Mouse (Mus musculus): ENCODE results near the gene Avp.
"Not testable (repeated sequence)": the region's sequence is repeated elsewhere in the genome, so short reads cannot be mapped to it uniquely, and the experiment has no call there.

The Avp gene

DNA sequence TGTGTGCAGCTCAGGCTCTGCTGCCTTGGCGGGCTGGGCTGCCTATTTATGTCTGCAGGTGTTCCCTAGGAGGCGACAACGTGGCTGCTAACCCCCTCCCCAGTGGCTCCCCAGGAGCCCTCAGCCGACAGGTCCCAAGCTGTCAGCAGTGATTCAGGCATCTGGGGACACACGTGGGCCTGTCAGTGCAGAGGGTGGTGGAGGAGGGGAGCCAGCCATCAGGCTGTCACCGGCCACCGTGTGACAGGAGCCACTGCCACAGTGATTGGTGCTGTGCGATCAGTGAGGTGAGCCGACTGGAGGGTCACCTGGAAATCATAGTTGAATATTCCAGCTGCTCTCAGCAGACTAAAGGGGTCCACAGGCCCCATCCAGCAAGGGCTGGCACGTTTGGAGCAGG lies at the start of gene Avp:
TSS of gene Avp (minus strand) at position 3 of the 400 bp plus-strand sequence.
- DNase-seq = peak; percentile 94

DNA sequence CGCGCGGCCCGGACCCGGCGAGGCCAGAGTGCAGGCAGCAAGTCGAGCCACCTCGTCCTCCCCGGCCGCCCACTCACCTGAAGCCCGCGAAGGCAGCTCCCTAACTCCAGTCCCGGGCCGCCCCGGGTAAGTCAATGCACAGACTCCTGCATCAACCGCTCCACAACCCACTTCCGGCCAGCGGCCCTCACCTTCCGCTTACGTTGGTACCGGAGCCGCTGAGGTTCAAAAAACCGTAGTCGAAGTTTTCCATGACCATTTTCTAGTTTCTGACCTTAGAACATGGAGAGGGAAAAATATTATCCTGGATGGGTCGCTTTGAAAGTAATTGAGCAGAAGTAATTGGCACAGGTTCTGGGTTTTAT lies 47.5 kb upstream of the Avp start, which contains the start of the genes Fastkd5 and Ubox5:
TSS of gene Fastkd5 (minus strand) at position 189 of the 365 bp plus-strand sequence.
TSS of gene Ubox5 (minus strand) at position 200 of the 365 bp plus-strand sequence.
- DNase-seq = peak; percentile 99

DNA sequence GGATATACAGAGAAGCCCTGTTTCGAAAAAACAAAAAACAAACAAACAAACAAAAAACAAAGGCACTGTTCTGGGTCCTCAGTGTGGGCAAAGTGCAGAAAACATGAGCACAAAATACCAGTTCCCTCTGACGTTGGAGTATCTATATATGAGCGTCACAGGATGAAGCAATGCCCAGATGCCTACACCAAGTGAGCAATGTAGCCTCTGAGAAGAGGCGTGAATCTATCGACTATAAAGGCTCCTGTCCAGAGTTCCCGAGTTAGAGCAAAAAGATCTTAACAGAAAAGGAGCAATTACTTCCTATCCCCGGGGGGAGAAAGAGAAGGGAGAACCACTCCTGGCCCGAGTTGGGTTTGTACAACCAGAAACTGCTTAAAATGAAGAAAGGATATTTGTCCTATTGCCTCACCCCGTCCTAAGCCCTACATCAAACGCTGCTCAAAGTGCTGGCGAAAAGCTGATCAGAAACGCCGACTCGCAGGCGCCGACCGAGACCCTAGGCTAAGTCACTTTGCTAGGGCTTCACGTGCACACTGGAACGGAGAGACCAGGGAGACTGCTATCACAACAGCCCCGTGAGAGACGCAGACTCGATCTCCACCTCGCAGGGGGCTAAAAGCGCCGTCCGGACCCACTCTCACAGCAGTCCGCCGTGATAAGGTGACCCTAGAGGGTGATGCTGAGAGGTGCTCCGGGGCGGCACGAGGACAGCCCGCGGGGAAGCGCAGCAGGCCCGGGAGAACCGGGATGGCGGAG lies 46.9 kb upstream of the Avp start:
- DNase-seq = no peak

DNA sequence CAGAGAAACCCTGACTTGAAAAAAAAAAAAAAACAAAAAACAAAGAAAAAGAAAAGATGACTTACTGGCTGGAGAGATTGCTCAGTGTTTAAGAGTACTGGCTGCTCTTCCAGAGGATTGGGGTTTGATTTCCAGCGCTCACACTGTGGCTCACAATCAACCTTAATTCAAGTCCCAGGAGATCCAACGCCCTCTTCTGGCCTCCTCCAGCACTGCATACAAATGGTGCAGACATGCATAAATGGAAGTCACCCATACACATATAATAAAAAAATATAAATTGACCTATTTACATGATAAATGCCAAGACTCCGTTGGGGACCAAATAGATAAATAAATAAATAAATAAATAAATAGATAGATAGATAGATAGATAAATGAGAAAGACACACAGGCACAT lies 46.1 kb upstream of the Avp start:
- no peak for DNase-seq

DNA sequence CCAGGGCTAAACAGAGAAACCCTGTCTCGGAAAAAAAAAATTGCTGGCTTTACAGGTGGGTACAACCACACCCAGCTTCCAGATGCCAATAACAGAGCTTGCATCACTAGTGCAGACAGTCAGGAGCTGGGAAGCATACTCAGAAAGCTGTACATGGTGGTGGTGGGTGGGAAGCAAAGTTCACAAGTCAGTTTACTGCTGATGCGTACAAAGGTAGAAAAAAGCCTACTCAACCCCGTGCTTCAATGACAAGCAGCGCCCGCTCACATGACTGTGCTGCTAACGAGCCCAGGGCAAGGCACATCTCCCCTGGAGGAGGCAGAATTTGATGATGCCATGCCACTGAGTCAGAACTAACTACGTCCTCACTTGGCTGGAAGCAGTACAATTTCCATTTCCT lies 36.6 kb upstream of the Avp start:
- DNase-seq = no peak

DNA sequence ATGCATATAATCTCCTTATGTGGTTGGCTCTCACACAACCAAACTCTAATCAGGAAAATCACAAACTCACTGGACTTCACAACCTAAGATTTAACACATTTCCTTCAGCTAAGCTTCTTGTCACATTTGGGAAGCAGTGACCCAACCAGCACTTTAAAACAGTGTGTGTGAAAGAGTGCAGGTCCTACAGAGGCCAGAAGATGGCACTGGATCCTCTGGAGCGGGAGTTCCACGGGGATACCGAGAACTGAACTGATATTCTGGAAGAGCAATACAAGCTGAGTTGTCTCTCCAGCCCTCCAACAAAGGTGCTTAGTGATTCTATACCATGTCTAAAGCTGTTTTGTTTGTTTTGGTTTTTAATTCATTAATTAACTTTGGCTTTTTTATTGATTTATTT lies 30.7 kb upstream of the Avp start:
- no peak for DNase-seq

DNA sequence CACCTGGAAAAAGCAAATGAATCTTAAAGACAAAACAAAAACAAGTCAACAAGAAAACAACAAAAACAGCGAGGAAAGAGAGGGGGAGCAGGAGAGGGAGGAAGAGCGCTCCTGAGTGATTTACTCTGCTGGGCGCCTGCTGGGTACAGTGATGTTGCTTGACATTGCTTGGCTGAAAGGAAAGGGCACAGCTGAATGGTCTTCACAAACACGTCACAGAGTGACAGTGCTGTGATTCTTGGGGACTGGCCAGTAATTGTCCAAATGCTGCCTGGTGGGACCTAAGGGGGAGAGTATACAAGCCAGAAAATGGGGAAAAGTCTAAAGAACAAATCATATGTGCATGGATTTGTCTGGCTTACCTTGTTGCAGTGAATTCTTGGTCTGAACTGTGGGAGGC lies 19.8 kb upstream of the Avp start:
- DNase-seq = no peak

DNA sequence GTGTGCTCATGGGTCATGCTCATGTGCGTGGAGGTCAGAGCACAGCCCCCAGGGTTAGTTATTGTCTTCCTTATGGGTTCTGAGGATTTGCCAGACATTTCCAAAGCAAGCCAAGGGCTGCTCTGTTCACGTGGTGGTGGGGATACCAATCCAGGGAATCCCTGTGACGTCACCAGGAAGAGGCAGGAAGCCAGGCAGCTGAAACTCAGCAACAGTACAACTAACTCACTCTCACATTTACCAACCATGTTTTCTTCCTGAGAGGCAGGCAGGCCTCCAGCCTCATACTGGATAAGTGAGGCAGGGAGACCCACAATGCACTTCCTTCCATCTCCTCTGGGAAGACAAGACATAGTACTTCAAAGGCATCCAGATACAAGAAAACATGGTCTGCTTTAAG lies 16.0 kb upstream of the Avp start:
- peak; percentile 93 for DNase-seq

DNA sequence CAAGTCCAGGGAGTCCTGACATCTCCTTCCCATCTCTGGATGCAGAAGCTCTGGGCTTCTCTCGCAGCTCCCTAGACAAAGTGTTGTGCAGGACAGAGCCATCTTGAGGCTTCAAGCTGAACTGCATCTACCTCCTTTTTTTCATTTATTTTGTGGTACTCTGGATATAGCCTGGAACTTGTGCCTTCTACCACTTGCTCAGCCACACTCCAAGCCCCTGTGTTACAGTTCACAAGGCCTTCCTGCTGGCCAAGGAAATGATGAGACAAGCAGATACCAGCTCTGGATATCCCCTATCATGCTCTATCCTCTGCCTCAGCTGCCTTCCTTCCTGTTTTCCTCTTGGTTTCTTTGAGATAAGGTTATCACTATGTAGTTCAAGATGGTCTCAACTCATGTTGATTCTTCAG lies 15.3 kb upstream of the Avp start:
- no peak for DNase-seq

DNA sequence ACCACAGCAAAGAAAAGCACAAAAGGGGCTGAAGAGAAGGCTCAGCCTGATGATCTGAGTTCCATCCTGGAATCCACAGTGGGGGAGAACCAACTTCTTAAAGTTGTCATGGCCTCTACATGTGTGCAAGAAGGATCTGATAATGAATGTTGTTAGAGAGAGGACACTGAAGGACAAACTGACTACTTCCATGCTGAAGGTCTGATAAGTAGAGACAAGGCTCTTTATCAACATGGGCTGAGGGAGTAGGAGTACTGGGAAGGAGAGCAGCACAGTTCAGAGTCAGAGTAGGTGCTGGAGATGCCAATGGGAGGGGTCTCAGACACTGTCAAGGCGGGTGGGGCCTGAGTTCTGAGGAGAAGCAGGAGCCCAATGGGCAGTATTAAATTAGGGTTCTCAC lies 13.2 kb upstream of the Avp start:
- DNase-seq = no peak

DNA sequence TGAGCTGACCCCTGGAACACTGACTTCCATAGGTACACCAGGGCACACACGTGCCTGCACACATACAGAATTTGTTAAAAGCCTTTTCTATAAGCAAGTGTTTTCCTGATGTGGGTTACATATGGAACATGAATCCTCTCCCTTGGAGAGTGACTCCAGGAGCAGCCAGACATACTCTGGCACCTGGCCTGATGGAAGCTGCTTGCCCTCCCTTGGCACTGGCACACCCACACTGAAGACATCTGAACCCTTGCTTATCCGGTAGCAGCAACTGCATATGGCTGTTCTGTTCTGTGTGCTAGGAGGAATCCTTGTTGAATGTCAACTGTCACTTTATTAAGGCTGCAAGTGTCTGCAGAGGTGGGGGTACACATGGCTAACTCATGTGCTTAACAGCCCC lies 8.7 kb upstream of the Avp start:
- DNase-seq = no peak

DNA sequence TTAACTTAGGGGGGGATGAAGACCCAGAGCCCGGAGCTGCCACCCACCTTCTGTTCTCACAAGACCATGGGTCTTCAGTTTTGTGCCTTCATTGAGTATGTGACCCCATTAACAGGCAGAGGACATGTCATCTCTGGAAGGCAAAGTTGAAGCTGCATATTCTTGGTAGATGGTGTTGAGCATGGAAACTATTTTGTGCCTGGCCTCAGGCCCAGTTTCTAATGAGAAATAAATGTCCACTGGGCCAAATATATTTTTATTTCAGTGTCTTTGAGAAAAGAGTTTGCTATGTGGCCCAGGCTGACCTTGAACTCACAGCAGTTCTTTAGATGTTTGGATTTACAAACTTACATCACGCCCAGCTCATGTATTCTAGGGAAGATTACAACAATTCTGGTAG lies 7.4 kb upstream of the Avp start:
- peak; percentile 87 for DNase-seq

DNA sequence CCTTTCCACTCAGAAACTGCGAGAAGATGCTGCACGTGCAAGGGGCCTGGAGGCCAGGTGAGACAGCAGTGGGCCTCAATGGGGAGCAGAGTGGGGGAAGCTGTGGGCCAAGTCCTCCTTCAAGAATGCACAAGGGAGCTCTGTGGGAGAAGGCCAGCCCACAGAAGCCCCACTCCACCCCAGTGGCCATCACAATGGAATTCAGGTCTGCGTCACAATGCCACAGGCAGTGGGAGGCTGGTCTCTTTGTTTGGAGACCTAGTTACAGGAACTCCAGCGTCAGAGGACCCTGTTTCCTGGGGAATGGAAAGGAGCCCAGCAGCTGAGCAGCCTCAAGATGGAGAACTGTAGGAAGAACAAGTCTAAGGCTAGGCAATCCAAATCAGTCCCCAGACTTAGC lies 6.8 kb upstream of the Avp start:
- DNase-seq = peak; percentile 90

DNA sequence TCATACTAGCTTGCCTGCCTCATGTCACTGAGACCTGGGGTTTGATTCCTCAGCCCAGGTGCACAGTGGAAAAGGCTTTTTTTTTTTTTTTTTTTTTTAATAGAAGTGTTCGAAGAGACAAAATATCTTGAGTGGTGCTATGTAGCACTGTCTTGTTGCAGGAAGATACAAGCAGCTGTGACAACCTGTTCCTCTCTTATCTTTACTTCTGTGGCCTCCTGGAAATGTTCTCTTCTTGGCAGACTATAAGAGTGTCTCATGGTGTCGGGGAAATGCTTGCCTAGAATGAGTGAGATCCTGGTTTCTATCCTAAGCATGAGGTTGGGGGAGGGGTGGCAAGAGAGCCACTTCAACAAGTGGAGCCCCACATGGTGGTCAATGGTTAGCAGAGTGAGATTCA lies 6.0 kb upstream of the Avp start:
- DNase-seq = no peak

DNA sequence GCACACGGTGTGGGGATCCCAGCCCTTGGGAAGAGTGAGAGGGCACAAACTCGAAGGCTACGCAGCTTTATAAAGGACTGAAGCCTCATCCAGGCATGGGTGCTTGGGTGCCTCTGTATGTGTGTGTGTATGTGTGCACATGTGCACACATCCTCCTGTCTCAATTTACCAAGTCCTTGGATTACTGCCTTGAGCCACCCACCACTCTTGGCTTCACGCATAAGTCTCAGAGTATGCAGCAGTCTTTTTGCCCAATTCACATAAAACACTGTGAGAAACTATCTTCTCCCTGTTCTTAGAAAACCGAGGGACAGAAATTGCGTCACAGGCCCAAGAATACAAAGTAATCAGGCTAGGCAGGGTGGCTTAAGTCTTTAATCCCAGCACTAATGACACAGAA lies 3.7 kb upstream of the Avp start:
- no peak for DNase-seq

DNA sequence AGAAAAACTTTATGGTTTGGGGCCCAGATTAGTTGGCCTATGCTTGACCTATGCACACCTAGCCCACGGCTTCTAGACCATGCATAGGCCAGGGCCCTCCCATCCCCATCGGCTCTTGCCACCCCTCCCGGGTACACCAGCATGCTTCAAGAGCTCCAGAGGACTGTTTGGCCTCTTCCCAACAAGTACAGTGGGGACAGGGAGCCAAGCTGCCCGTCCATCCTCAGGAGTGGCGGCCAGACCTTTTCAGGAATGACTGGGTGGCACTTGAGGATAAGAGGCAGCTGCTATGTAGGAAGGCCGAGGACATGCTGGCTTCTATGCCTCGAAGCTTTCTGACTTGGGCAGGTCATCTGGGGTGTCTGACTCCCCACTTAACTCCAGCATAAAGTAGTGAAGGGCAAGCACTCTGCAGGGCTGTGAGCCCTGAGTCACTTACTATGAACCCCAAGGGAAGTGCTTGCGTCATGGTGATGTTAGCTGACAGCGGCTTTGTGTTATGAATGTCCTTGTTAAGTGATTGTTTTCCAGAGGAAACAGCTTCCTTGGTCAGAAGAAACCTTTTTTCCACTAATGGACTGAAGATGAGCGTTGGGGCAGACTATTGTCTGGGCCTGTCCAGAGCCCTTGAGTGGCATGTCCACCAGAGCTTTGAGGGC lies 1.7 kb upstream of the Avp start:
- DNase-seq = peak; percentile 94

DNA sequence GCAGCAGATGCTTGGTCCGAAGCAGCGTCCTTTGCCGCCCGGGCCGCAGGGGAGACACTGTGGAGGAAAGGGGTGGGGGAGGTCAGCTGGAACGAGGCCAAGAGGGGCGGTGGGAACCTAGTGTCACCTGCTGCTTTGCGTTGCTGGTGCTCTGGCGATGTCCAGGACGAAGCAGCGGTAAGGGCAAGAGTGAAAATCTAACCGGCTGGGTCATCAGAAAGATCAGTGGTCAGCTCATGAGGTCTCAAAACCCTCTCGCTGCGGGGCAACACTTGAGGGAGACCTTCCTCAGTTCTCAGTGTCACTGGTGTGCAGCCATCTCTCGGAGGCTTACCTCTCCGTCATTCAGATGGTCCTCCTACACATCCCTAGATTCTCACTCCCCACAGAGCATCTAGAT lies 1.2 kb downstream of the Avp start:
- DNase-seq = no peak

DNA sequence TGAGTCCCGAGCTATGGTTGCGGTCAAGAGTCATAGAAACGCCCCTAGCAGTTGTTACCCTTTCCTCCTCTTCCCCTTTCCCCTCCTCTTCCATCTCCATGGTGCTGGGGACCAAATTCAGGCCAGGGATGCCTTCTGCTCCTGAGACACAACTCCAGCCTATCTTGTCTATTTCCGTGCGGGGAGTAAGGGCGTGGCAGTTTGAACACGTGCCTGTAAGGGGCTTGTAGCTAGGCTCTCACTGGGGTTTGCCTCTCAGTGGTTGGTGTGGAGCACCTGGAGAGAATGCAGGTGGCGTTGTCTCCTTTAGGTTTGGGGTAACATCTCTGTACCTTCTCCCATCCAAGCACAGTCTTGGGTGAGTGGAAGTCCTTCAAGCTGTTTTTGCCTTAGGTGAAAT lies 2.6 kb downstream of the Avp start:
- DNase-seq = no peak

DNA sequence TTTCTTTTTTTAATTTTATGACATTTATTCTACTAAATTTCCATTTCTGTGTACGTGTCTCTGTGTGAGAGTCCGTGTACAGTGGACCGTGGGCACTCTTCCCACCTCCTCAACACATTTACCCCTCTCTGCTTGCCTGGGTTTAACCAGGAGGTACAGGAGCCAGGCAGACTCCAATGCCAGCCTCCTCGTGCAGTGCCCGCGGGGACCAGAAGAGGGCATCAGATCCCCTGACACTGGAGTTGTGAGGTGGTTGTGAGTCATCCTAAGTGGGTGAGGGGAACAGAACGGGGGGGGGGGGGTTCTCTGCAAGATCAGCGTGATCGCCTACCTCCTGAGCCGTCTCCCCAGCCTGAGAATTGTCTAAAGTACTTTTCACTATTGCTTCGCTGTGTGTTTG lies 4.2 kb downstream of the Avp start:
- DNase-seq = no peak

DNA sequence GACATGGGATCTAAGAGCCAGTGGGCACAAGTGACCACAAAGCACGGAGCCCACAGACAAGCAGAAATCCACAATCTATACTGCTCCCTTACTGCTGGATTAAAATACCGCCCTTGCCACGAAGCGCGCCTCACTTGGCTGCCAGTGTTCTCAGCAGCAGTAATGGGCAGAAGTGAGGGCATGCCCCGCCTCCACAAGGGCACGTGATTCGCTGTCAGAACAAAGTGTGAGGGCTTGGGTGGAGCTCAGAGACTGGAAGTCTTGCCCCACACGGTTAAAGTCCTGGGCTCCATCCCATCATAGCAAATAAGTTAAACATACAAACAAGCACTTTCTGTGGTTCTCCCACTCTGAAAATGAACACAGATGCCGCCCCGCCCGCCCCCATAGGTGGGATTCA lies 4.7 kb downstream of the Avp start:
- DNase-seq = peak; percentile 92

DNA sequence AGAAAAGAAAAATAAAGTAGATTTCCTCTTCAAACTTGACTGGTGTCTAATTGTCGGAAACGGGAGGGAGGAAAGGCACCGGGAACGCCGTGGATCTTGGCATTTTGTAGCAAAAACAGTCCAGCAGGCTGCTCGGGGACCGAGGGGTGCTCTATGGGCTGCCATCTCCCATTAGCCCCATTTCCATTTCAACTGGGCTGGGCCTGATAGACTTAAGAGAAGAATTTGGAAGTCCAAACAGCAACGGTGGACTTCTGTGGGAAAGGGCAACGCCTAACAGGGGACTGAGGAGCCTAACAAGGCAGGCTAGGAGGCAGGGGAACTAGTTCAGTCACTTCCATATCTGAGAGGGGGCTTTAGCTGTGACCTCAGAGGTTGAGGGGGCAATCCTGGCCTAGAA lies 5.3 kb downstream of the Avp start:
- DNase-seq = no peak

DNA sequence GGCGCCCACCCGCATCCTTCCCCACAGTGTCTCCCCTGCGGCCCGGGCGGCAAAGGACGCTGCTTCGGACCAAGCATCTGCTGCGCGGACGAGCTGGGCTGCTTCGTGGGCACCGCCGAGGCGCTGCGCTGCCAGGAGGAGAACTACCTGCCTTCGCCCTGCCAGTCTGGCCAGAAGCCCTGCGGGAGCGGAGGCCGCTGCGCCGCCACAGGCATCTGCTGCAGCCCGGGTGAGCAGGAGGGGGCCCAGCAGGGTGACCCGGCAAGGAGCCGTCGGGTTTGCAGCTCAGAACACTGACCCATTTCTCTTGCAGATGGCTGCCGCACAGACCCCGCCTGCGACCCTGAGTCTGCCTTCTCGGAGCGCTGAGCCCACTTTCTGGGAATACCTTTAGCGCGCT lies 5.8 kb downstream of the Avp start:
- not testable (repeated sequence) for DNase-seq

DNA sequence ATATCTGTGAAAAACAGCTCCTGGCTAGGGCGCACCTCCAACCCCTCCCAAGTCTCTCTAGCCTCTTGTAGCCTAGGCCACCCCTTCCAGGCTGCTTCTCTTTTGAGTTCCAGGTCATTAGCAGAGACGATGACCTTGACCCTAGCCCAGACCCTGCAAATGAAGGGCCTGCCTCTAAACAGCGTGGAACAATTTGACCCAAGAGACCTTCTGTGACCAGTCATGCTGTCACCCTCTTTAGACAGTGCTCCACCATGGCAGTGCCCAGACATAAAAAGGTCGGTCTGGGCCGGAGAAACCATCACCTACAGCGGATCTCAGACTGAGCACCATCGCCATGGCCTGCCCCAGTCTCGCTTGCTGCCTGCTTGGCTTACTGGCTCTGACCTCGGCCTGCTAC lies 6.5 kb downstream of the Avp start, which contains the start of gene Oxt:
TSS of gene Oxt (plus strand) at position 301 of the 400 bp plus-strand sequence.
- no peak for DNase-seq

DNA sequence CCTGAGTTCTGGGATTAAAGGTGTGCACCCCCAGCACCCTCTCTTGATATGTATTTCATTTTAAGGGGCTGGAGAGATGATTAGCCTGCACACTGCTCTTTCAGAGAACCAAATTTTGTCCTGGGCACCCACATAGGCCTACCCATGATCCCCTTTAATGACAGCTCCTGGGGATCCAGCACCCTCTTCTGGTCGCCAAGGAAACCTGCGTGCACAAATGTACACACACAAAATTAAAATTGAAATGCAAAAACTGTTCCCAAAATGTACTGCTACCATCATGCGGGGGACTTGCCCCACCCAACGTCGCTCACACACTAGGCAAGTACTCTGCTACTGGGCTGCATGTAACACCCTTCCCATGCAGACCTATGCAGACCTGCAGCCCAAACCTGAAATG lies 7.4 kb downstream of the Avp start:
- no peak for DNase-seq

DNA sequence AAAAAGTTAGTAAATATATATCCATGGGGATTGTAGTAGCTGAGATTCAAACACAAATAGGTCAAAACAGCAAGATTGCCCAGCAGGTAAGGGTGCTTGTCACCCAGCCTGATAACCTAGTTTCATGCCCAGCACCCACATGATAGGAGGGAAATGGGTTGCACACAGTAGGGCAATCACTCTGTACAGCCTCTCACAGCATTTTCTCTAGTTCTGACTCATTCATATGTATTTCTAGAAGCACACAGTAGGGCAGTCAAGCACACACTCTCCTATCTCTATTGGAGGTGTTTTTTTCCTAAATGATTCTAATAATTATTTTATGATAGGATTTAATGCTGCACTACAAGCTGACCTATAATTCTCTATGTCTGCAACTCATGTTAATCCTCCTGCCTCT lies 12.4 kb downstream of the Avp start:
- no peak for DNase-seq
